Mouse (Mus musculus) heart, embryonic 11.5 days (tissue): ENCODE data around the gene Psma7. TPM values are rescaled to one million over a fixed set of nuclear protein-coding genes. Genes with fewer than 3 reads are reported as not detected.

Source experiments
- polyA plus RNA-seq: library from polyadenylated mRNA; unstranded; fragments of >200 nt; fragmentation: Nextera tagmentation; extraction: Ambion mirVana; gene quantifications from 2 replicates; pipeline ENCODE4 v1.2.1, GENCODE M21; 2014

Psma7 gene
- polyA plus RNA-seq, 1 experiment from 2014 or later, result 495 TPM

Other genes starting within 250 kb of the Psma7 start
- 3.3 and 4.2 TPM in 2 replicates for gene Taf4, start 65.8 kb downstream of the Psma7 start, polyA plus RNA-seq
- 3.9 and 4.3 TPM in 2 replicates for gene Lsm14b, start 17.4 kb downstream of the Psma7 start, polyA plus RNA-seq
- 2.3 and 4.8 TPM in 2 replicates for gene Ss18l1, start 76 bp upstream of the Psma7 start, polyA plus RNA-seq
- 24.6 and 27.3 TPM in 2 replicates for gene Mtg2, start 28.2 kb upstream of the Psma7 start, polyA plus RNA-seq
- not detected in 2 replicates for gene Hrh3, start 62.1 kb upstream of the Psma7 start, polyA plus RNA-seq
- gene Osbpl2, start 76.9 kb upstream of the Psma7 start, polyA plus RNA-seq, result 33.4 and 36.1 TPM in 2 replicates
- gene Adrm1, start 129.1 kb upstream of the Psma7 start, polyA plus RNA-seq, result 121 and 126 TPM in 2 replicates
- gene Lama5, start 183.4 kb upstream of the Psma7 start, polyA plus RNA-seq, result 24.0 and 27.5 TPM in 2 replicates
- gene Rps21, start 214.9 kb upstream of the Psma7 start, polyA plus RNA-seq, result 347 and 390 TPM in 2 replicates
- 11.8 TPM in 2 replicates for gene Cables2, start 231.1 kb upstream of the Psma7 start, polyA plus RNA-seq
- 0.10 TPM in 1 of 2 replicates, not detected in the other for gene Rbbp8nl, start 247.4 kb upstream of the Psma7 start, polyA plus RNA-seq